Mouse (Mus musculus) megakaryocyte, embryonic 14.5 days (primary cell): ENCODE measurements around the gene Ybey. TPM values are rescaled to one million over a fixed set of nuclear protein-coding genes. Genes with fewer than 3 reads are reported as not detected.

Experiments
- H3K27me3 ChIP-seq: replicated peaks from 2 replicates; pipeline ENCODE3; 2012; ENCODE audit warnings: inconsistent platforms
- H3K36me3 ChIP-seq: replicated peaks from 2 replicates; pipeline ENCODE3; 2012; ENCODE audit warnings: low read length, inconsistent platforms, mixed read lengths
- H3K4me1 ChIP-seq: 2 replicates; pipeline ENCODE4 v1.6.1; 2012; ENCODE audit warnings: inconsistent platforms
- H3K4me3 ChIP-seq: replicated peaks from 2 replicates; pipeline ENCODE3; 2012; ENCODE audit warnings: moderate library complexity, mild to moderate bottlenecking, inconsistent platforms
- H3K9me3 ChIP-seq: 2 replicates; pipeline ENCODE4 v1.6.1; 2012; ENCODE audit warnings: inconsistent platforms
- FLI1 ChIP-seq: IDR thresholded peaks from 2 replicates; pipeline ENCODE4 v1.6.1; 2012; ENCODE audit warnings: low read length, inconsistent platforms, mixed read lengths
- GATA1 ChIP-seq: IDR thresholded peaks from 3 replicates; pipeline ENCODE4 v1.6.1; 2012; ENCODE audit warnings: mixed read lengths, low read length, inconsistent platforms, borderline replicate concordance
- polyA plus RNA-seq: library from polyadenylated mRNA; stranded (reverse); fragments of >175 nt; gene quantifications from 2 replicates; pipeline ENCODE4 v1.2.3, GENCODE M21; 2012; ENCODE audit warnings: low replicate concordance; ENCODE audit not compliant: insufficient read depth

Ybey gene
- polyA plus RNA-seq, 1 experiment = 0.74 TPM

- Histone ChIP-seq H3K9me3 (no peaks in the 10 kb centered on the region), H3K4me1 (peaks cover 62% of the 10 kb centered on the region), H3K27me3 (peaks cover 4% of the 10 kb centered on the region), H3K36me3 (peaks cover under 1% of the 10 kb centered on the region), H3K4me3 (peak overlapping the region; percentile 47)
- TF ChIP-seq FLI1 (no peak), GATA1 (no peak)
Measured at GRCm38 (mm10) chr10:76445996-76446681, 22.8 kb downstream of the Ybey start.

- no peaks in the 10 kb centered on the region for H3K9me3 ChIP-seq
- no peaks in the 10 kb centered on the region for H3K27me3 ChIP-seq
- H3K36me3 ChIP-seq = peaks cover 36% of the 10 kb centered on the region
- TF ChIP-seq FLI1 = no peak; the same call in 1 of the 2 replicates
- no peak for TF ChIP-seq GATA1
- H3K4me1 ChIP-seq = peaks cover 63% of the 10 kb centered on the region
- peak within 1 kb of the TSS; percentile 100 for H3K4me3 ChIP-seq
Measured at GRCm38 (mm10) chr10:76442178-76443088, 26.5 kb downstream of the Ybey start, which contains the start of gene Pcnt. Gene Pcnt, minus strand, starts transcription at chr10:76442786.

- Histone ChIP-seq H3K27me3 (no peaks in the 10 kb centered on the region), H3K4me3 (peak within 1 kb of the TSS; percentile 87)
- TF ChIP-seq FLI1 (no peak), GATA1 (no peak)
Measured at GRCm38 (mm10) chr10:76440281-76440680, 28.6 kb downstream of the Ybey start, which contains the start of gene AC141477.1. Gene AC141477.1, minus strand, starts transcription at chr10:76440444.

GRCm38 (mm10) chr10:76439107-76439890 is 29.6 kb downstream of the Ybey start:
- H3K36me3 ChIP-seq = peaks cover 68% of the 10 kb centered on the region

More at GRCm38 (mm10) chr10:76440281-76440680, 28.6 kb downstream of the Ybey start, which contains the start of gene AC141477.1:
- peaks cover 58% of the 10 kb centered on the region for H3K36me3 ChIP-seq
- H3K9me3 ChIP-seq = no peaks in the 10 kb centered on the region
- H3K4me1 ChIP-seq = peaks cover 42% of the 10 kb centered on the region

GRCm38 (mm10) chr10:76433925-76434324 is 35.0 kb downstream of the Ybey start:
- TF ChIP-seq FLI1 (no peak), GATA1 (no peak)
- Histone ChIP-seq H3K27me3 (no peaks in the 10 kb centered on the region), H3K9me3 (no peaks in the 10 kb centered on the region), H3K4me1 (no peaks in the 10 kb centered on the region), H3K4me3 (no peak overlapping the region), H3K36me3 (peaks cover 98% of the 10 kb centered on the region)

More at GRCm38 (mm10) chr10:76439107-76439890, 29.6 kb downstream of the Ybey start:
- Histone ChIP-seq H3K9me3 (no peaks in the 10 kb centered on the region), H3K4me3 (no peak overlapping the region), H3K4me1 (peaks cover 35% of the 10 kb centered on the region), H3K27me3 (no peaks in the 10 kb centered on the region)
- TF ChIP-seq GATA1 (no peak), FLI1 (no peak)

- H3K27me3 ChIP-seq = no peaks in the 10 kb centered on the region
- no peaks in the 10 kb centered on the region for H3K4me1 ChIP-seq
- TF ChIP-seq GATA1 (no peak), FLI1 (no peak)
- H3K4me3 ChIP-seq = no peak overlapping the region
- no peaks in the 10 kb centered on the region for H3K9me3 ChIP-seq
- H3K36me3 ChIP-seq = peaks cover 97% of the 10 kb centered on the region
Measured at GRCm38 (mm10) chr10:76425674-76426073, 43.2 kb downstream of the Ybey start.

GRCm38 (mm10) chr10:76416811-76417210 is 52.1 kb downstream of the Ybey start:
- Histone ChIP-seq H3K4me1 (peaks cover 5% of the 10 kb centered on the region; the same call in 1 of the 2 replicates), H3K36me3 (peaks cover 99% of the 10 kb centered on the region), H3K9me3 (no peaks in the 10 kb centered on the region), H3K4me3 (no peak overlapping the region), H3K27me3 (no peaks in the 10 kb centered on the region)
- TF ChIP-seq FLI1 (no peak), GATA1 (no peak)

Other genes starting within 250 kb of the Ybey start
- 11.5 and 19.6 TPM in 2 replicates for gene Prmt2, start 231.2 kb downstream of the Ybey start, polyA plus RNA-seq
- not detected in 2 replicates for gene S100b, start 215.3 kb downstream of the Ybey start, polyA plus RNA-seq
- 2.1 and 6.7 TPM in 2 replicates for gene Dip2a, start 123.8 kb downstream of the Ybey start, polyA plus RNA-seq
- gene AC141477.1, start 28.7 kb downstream of the Ybey start, polyA plus RNA-seq = not detected in 2 replicates
- 32.3 and 41.3 TPM in 2 replicates for gene Pcnt, start 26.3 kb downstream of the Ybey start, polyA plus RNA-seq
- not detected in 2 replicates for gene 2610028H24Rik, start 20.0 kb downstream of the Ybey start, polyA plus RNA-seq
- gene Mcm3ap, start 187 bp downstream of the Ybey start, polyA plus RNA-seq = 4.7 and 33.6 TPM in 2 replicates
- gene Lss, start 62.5 kb upstream of the Ybey start, polyA plus RNA-seq = 13.1 and 30.8 TPM in 2 replicates
- gene Spatc1l, start 93.2 kb upstream of the Ybey start, polyA plus RNA-seq = not detected in 2 replicates
- gene Ftcd, start 106.5 kb upstream of the Ybey start, polyA plus RNA-seq = not detected in 2 replicates
- not detected in 2 replicates for gene Col6a2, start 154.5 kb upstream of the Ybey start, polyA plus RNA-seq